Mouse (Mus musculus): ENCODE data around the gene R3hdm2. TPM values are rescaled to one million over a fixed set of nuclear protein-coding genes. Genes with fewer than 3 reads are reported as not detected.
A peak's percentile ranks its signal among the peaks of the same experiment; 100 is the strongest.

R3hdm2 gene
- 100 to 1,000 TPM in 1 of 2 experiments, 10 to 100 TPM in 1; 89.7 to 129 TPM for total RNA-seq (2021)
- long read RNA-seq, experiment 1, full-length matches to known transcripts: 5 of 39 reads
- long read RNA-seq, experiment 1, partial matches to known transcripts: 31 of 39 reads
- long read RNA-seq, experiment 1, other reads (novel, unspliced or antisense): 3 of 39 reads
- long read RNA-seq, experiment 2, full-length matches to known transcripts: 6 of 65 reads
- long read RNA-seq, experiment 2, partial matches to known transcripts: 53 of 65 reads
- long read RNA-seq, experiment 2, other reads (novel, unspliced or antisense): 6 of 65 reads

DNA sequence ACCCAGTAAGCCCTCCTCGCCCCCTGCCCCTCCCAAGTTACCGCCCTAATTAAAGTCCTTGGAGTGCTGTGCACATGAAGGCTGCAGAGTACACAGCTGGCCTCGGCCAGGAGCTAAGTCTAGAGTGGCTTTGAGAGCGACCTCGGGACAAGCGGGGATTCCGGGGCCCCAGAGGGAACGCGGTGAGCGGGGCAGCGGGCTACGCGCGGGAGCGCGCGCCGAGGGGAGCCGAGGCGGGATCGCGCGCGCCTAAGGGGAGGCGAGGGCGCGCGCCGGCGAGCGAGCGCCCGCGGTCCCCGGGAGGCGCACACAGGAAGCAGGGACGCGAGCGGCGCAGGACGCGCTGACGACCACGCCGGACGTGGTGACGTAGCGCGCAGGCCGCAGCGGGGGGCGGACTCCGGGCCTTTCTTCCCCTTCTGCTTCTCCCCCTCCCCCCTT is at the start of gene R3hdm2:
R3hdm2 (plus strand) TSS at position 77 of the 441 bp plus-strand sequence.
- peak; percentile 83 to 85 for DNase-seq
- intact Hi-C loops (cut with DNase I): no loop called here

DNA sequence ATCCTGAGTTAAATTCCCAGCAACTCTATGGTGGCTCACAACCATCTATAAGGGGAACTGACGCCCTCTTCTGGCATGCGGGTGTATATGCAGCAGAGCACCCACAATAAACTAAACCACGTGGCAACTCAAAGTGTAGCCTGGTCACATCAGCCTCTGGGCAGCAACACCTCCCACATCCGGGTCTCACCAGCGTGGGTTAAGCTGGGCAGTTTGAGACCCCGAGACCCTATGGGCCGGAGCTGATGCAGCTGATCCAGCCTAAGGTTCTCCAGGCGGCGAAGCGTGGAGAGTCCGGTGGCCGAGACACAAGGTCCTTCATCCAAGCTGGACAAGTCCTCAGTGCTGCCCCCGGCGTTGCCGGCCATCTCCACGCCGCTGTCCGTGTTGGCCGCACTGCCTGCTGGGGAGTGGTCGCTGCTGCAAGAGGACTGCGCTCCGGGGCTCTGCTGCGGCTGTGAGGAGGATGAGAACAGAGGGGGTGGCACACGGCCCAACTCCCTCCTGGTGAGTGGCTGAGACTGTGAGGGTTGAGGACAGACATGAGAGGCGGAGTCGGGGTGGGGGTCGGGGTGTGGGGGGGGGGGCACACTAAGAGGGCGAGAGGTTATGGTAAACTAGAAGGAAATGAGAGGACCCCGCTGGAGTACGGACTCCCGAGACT is 47.8 kb upstream of the R3hdm2 start:
- no peak for DNase-seq
- intact Hi-C loops (cut with DNase I): no loop called here

DNA sequence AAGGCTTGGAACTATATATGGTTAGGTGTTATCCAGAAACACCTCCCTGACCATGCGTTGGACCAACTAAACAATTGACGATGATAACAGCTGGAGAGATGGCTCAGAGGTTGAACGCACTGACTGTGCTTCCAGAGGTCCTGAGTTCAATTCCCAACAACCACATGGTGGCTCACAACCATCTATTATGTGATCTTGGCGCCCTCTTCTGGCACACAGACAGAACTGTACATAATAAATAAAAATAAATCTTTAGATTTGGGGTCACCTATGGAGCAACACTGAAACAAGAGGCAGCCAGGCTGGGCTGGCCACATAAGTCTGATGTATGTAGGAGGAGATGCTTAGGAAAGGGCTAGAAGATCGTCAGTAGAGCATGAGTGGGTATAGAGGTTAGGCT is 47.0 kb upstream of the R3hdm2 start:
- no peak for DNase-seq

DNA sequence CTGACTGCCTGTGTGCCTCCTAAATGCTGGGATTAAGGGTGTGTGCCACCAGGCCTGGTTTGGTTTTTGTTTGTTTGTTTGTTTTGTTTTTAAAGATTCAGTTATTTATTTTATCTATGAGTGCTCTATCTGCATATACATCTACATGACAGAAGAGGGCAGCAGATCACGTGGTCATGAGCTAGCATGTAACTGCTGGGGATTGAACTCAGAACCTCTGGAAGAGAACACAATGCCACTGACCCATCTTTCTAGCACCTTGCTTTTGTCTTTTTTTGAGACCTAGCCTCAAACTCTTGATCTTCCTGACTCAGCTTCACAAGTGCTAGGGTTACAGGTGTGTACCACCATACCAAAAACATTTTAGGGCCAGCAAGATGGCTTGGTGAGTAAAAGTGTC is 44.9 kb upstream of the R3hdm2 start:
- intact Hi-C loops (cut with DNase I): no loop called here

More for the DNA sequence above, 47.0 kb upstream of the R3hdm2 start:
- intact Hi-C loops (cut with DNase I): no loop called here

DNA sequence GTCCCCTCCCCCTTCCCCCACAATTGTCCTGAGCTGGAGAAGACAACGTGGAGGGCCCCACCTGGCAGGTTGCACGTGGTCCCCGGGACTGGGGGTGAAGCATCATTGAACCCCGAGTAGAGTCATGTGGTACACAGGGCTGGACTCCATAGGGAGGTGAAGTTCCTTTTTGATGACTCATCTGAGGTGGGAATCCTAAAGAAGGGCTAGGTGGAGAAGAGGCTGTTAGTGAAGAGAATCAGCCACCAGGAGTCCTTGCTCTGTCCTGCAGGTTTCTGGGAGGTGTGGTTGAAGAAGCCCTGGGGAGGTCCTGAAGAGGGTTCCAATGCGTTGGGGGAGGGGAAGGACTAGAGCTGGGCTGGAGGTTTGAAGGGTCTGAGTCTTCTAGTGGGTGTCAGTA is 43.2 kb upstream of the R3hdm2 start:
- DNase-seq: no peak
- intact Hi-C loops (cut with DNase I): no loop called here

More for the DNA sequence above, 44.9 kb upstream of the R3hdm2 start:
- DNase-seq: no peak

DNA sequence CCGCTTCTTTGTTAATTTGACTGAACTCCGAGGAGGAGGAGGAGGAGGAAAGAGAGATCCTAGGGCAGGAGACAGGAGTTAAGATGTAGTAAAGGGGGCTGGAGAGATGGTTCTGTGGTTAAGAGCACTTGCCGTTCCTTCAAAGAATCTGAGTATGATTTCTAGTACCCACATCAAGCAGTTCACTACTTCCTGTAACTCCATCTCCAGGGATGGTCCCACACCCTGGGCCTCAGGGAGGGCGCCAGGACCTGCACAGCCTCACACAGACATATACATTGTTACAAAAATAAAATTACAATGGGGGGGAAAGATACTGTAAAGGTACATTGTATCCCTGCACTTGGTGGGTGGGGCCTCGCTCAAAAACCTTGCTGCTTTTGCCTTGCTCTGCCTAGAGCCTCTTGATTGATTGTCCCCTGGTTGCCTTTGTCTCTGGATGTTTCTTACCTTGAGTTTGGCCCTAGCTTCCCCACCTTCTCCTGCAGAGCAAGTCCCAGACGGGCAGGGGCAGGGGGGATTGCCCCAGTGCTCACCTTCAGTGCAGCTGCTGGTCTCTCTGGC is 42.5 kb upstream of the R3hdm2 start:
- intact Hi-C loops (cut with DNase I): no loop called here
- no peak for DNase-seq

DNA sequence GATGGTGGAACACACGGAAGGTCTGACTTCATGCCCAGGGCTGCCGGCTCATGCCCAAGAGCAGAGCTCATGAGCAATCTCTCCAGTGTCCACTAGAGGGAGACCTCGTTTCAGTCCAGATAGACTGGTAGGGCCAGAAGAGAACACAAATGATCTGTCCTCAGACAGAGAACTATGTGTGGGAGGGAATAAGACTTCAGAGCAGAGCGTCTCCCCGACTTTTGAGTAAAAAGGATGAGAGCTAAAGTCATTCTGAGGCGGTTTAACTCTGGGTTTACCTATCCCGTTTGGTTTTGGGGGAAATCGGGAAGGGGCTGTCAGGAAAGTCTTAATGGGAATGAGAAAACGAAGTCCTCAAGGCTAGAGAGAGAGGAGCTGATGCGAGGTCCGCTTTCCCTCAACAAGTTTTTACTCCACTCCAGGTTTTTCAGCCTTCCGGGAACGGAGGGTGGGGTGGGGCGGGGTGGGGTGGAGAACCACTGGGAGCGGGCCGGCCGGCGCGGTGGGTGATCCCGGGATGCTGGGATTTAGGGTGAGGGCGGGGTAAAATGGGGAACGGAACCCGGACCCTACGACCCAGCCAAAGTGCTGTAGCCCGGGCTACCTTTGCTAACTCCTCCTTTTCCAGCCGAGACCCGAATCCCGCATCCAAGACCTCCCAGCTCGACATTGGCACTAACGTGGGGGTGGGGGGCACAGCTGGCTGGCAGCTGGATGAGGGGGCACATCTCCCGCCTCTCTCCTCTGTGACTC is 41.0 kb upstream of the R3hdm2 start:
- DNase-seq: peak; percentile 57 to 83
- intact Hi-C loops (cut with DNase I): no loop called here

DNA sequence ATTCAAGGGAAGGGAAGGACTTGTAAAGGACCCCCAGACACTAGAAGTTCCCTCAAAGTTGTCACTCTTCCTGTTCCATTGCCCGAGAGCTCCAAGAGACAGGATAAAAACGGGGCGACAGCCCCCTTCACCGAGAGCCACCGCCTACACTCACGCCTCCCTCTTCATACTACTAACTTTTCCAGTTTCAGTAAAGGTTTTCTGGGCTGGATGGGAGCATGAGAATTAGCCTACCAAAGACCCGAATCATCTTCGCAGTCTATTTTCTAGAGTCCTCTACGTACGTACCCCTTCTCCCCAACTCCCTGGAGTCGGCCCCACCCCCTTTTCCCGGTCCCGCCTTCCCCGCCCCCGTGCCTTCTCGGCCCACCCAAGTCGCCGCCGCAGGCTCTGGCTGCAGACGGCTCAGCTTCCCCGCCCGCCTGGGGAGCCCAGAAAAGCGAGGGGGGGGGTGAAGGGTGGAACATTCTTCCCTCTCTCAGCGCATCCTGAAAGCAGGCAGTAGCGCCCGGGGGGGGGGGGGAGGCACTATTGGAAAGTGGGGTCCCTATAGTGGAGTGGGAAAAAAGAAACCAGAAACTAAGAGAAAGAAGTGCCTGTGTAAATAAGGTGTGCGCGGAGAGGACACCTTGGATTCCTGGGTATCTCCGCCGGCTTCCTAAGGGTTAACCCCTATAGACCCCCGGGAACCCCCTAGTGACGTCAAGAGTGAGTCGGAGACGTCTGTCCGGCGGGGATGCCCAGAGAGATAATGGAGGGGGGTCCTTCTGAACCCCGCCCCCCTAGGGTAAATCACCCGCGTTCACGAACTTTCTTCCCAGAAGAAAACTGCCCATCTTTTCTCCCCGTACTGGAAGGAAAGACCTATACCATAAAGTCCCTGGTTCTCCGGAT is 40.2 kb upstream of the R3hdm2 start:
- intact Hi-C loops (cut with DNase I): loop anchor here (5.0 kb wide), 1 partner anchor 163 kb away; no protein-coding TSS in a partner anchor

DNA sequence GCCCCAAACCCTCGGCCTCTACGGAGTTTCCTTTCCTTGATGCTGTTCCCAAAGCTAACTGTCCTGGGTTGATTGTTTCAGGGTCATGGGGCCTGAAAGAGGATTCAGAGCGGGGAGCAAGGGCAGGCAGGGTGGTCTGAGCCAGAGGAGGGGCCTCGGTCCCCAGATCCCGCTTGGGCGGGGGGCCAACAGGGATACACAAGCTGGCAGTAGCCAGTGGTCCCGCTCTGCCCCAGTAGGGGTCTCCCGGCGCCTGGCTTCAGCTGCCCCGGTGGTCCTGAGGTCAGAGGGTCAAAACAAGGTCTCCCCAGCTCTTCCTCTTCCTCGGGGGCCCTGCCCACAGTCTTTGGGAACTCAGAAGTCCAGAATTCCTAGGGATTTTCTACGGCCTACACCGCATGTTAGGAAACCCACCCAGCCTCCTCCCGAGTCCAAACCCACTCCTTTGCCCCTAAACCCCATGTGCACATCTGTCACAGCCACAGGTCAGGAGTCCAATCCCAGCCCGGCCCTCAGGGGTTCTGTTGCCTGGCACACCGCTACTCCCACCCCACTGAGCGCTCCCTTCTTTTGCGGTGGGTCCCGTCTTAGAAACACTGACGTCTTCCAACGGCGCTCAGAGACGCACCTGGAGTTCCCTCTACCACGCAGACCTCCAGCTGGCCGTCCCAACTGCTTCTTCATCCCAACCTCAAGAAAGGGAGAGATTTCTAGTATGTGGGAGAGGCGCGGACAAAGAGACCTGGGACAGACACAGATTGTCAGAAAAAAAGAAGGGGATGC is 39.4 kb upstream of the R3hdm2 start:
- intact Hi-C loops (cut with DNase I): loop anchor here (5.0 kb wide), 1 partner anchor 163 kb away; no protein-coding TSS in a partner anchor
- DNase-seq: no peak

More for the DNA sequence above, 40.2 kb upstream of the R3hdm2 start:
- DNase-seq: peak in 1 of 2 experiments; percentile 65

DNA sequence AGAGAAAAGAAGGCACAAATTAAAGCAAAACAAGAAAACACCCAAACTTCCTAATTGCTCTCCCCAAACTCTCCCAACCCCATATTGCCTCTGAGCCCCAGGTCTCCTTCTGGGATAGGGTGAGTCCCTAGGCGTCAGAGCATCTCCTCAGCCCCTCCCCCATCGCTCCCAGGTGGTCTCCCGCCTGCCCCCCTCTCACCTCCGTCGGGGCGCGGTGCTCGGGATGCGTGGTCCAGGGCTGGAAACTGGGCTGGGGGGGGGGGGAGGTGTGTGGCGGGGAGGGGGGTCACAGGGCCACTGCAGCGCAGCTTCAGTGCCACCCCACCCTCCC is 38.8 kb upstream of the R3hdm2 start:
- intact Hi-C loops (cut with DNase I): loop anchor here (5.0 kb wide), 1 partner anchor 164 kb away; no protein-coding TSS in a partner anchor

DNA sequence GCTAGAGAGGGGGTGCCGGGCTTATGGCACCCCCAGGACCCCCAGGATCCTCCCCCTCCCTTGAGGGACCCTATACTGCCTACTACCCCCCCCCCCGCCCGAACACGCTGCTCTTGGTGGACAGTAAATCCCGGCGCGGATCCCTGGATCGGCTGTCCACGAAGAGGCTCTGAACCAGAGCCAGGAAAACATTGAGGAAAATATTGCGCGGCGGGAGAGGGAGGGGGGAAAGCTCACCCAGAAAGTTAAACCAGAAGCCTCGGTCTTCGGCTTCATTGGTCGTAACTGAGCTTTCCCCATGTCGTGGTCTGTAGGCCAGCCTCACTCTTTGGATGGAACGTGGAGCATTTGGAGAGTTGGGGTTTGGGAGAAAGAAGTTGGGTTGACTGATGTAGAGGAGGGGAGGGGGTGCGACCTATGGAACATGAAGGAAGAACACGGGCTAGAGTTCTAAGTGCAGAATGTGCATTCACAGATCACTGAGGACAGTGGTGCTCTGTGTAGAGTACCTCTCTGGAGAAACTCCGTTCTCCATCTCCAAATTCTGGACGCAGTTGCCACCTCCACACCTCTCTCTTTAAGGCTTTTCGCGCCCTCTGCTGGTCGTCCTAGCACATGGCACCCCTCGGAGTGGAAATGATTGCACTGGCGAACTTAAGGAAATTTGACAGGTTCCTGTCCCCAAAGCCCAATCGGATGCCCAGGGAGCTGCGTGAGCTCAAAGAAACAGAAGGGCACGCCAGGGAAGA is 38.1 kb upstream of the R3hdm2 start, which contains the start of gene Gli1:
Gli1 (minus strand) TSS at position 84 of the 749 bp plus-strand sequence.
- peak; percentile 81 to 84 for DNase-seq
- intact Hi-C loops (cut with DNase I): loop anchor here (5.0 kb wide), 1 partner anchor 165 kb away; no protein-coding TSS in a partner anchor

More for the DNA sequence above, 38.8 kb upstream of the R3hdm2 start:
- DNase-seq: no peak

DNA sequence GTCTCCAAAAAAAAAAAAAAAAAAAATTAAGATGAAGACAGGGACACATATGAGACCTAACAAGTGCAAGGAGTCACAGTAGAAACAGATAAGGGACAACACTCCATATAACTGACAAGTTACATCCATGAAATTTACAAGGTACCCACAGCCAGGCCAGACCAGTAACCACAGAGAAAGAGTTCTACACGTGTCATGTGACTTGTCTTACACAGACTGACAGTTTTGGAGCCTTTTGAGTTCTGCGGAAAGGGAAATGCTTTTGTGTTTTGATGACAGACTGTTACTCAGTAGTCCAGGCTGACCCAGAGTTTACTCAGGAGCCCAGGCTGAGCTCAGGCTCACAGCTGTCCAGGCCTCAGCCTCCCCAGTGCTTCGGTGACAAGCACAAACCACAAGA is 37.1 kb upstream of the R3hdm2 start:
- intact Hi-C loops (cut with DNase I): loop anchor here (5.0 kb wide), 1 partner anchor 166 kb away; no protein-coding TSS in a partner anchor
- no peak for DNase-seq

DNA sequence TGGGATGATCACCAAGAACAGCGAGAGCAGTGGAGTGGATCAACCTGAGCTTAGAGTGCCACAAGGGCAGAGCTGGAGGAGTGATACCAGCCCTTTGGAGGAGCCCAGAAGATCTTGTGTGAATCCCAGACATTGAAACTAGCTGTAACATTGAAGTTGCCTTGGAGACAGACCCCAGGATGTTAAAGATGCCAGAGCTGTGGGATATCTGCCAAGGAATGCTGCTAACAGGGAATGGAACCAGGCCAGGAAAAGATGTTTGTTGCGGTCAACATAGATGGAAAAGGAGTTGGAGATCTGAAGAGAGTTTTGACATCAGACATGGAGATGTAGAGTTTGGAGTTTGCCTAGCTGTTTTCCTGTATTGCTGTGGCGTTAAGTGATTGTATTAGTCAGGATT is 34.0 kb upstream of the R3hdm2 start:
- no peak for DNase-seq
- intact Hi-C loops (cut with DNase I): no loop called here

DNA sequence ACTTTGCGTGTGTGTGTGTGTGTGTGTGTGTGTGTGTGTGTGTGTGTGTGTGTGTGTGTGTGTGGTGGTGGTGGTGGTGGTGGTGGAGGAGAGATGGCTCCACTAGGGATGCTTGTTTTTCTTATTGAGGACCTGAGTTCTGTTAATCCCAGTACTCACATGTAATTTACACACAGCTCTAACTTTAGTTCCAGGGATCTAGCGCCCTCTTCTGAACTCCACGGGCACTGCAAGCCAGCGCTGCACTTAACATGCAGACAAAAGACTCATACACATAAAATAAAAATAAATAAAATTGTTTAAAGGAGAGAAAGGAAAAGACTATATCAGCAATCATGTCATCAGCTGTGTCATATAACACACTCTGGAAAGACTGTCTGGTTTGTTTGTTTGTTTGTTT is 31.2 kb upstream of the R3hdm2 start:
- no peak for DNase-seq
- intact Hi-C loops (cut with DNase I): no loop called here

DNA sequence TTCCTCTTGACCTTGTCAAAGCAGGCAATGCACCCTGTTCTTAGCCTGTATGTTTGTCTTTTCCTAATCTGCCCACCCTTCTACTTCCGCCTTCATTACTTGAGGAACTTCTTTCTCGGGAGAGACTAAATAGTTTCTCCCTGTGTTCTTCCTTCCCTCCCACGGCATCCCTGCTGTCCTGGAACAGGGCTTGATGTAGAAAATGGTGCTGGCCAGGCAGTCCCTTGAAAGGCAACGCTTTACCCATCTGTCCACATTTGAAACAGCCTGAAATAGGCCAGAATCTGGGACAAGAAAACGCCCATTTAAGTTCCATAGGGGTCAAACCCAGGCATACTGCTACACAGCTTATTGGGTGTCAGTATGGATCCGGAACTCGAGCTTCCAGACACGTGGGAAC is 30.3 kb upstream of the R3hdm2 start:
- intact Hi-C loops (cut with DNase I): loop anchor here (2.0 kb wide), 1 partner anchor 105 kb away; no protein-coding TSS in a partner anchor
- DNase-seq: no peak

DNA sequence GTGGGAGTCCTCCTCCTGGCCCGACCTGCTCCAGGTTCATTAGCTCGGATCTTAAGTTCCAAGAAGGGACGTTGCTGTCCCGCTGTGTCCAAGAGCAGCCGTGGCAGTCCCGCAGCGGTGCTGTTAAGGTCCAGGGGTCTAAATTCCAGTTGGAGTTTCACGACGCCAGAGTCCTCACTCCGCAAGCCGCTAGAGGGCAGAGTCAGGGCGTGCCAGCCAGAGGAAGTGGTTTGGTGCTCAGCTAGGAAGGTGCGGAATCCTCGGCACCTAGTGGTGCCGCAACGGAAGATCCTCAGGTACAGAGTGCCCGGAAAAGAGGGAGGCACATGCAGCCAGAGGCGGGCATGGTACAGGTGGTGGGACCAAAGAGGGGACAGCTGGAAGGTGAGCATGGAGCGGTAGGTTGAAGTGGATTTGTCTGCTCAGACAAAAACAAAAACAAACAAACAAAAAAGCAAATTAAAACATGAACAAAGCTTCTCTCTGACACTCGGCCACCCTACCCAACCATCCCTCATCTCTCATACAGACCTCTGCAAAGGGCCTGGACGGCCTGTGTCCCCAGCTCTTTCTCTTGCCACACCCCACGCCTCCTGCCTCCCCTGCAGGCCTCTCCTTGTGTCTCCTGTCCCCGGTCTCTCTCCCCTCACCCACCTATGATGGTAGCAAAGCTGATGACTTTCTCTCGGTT is 29.4 kb upstream of the R3hdm2 start:
- intact Hi-C loops (cut with DNase I): loop anchor here (2.0 kb wide), 1 partner anchor 104 kb away; no protein-coding TSS in a partner anchor
- peak in 1 of 2 experiments; percentile 50 for DNase-seq

DNA sequence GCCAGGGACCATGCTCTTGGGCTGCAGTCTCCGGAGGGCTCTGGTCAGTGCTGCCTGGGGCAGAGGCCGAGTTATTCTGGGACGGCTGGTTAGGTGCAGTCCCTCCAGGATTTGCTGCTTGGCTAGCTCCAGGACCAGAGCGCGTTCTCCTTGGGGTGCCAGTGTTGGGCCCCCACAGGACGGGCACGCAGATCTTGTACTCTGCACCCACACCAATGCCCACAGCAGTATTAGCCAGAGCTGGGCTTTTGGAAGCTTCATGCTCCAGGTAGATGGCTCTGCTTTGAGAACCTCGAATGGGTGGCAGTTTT is 28.9 kb upstream of the R3hdm2 start:
- intact Hi-C loops (cut with DNase I): loop anchor here (2.0 kb wide), 1 partner anchor 104 kb away; no protein-coding TSS in a partner anchor
- no peak for DNase-seq
